Mouse (Mus musculus) lung, embryonic 15.5 days (tissue): ENCODE measurements around the gene Otor. TPM values are rescaled to one million over a fixed set of nuclear protein-coding genes. Genes with fewer than 3 reads are reported as not detected.

Source experiments
- ATAC-seq: fragments of 200-750 bp; cut with Nextera tagmentation; 2 replicates; pipeline ENCODE4 v1.8.0; 2017; ENCODE audit warnings: moderate number of reproducible peaks, borderline replicate concordance; ENCODE audit not compliant: low FRiP score, low TSS enrichment; ENCODE audit errors: extremely low read depth
- H3K27ac ChIP-seq: fragments of 300-500 bp; sonication (generic); 2 replicates; pipeline ENCODE4 v1.5.1; 2015; ENCODE audit warnings: moderate library complexity, mild to moderate bottlenecking, inconsistent platforms
- H3K27me3 ChIP-seq: fragments of 300-500 bp; sonication (generic); 2 replicates; pipeline ENCODE4 v1.6.1; 2015; ENCODE audit warnings: inconsistent platforms
- H3K36me3 ChIP-seq: fragments of 300-500 bp; sonication (generic); 2 replicates; pipeline ENCODE4 v1.6.1; 2015; ENCODE audit warnings: inconsistent platforms
- H3K4me1 ChIP-seq: fragments of 300-500 bp; sonication (generic); 2 replicates; pipeline ENCODE4 v1.6.1; 2015; ENCODE audit warnings: inconsistent platforms
- H3K4me2 ChIP-seq: fragments of 300-500 bp; sonication (generic); 2 replicates; pipeline ENCODE4 v1.6.1; 2015; ENCODE audit warnings: inconsistent platforms, mild to moderate bottlenecking, moderate library complexity
- H3K4me3 ChIP-seq: fragments of 300-500 bp; sonication (generic); 2 replicates; pipeline ENCODE4 v1.5.1; 2015; ENCODE audit warnings: mild to moderate bottlenecking, inconsistent platforms
- H3K9ac ChIP-seq: fragments of 300-500 bp; sonication (generic); 2 replicates; pipeline ENCODE4 v1.6.1; 2015; ENCODE audit warnings: inconsistent platforms
- H3K9me3 ChIP-seq: fragments of 300-500 bp; sonication (generic); 2 replicates; pipeline ENCODE4 v1.6.1; 2016; ENCODE audit warnings: inconsistent platforms
- WGBS: fragments of 180-500 bp; shearing (Covaris S2); methylation state at CpG from one replicate; pipeline ENCODE4 v1.1.7; 2015; 5-methylcytosine and 5-hydroxymethylcytosine counted together
- polyA plus RNA-seq: library from polyadenylated mRNA; unstranded; fragments of >200 nt; fragmentation: Nextera tagmentation; extraction: Ambion mirVana; gene quantifications from 2 replicates; pipeline ENCODE4 v1.2.1, GENCODE M21; 2015

Otor gene
- polyA plus RNA-seq, result 0.69 and 1.1 TPM in 2 replicates

DNA sequence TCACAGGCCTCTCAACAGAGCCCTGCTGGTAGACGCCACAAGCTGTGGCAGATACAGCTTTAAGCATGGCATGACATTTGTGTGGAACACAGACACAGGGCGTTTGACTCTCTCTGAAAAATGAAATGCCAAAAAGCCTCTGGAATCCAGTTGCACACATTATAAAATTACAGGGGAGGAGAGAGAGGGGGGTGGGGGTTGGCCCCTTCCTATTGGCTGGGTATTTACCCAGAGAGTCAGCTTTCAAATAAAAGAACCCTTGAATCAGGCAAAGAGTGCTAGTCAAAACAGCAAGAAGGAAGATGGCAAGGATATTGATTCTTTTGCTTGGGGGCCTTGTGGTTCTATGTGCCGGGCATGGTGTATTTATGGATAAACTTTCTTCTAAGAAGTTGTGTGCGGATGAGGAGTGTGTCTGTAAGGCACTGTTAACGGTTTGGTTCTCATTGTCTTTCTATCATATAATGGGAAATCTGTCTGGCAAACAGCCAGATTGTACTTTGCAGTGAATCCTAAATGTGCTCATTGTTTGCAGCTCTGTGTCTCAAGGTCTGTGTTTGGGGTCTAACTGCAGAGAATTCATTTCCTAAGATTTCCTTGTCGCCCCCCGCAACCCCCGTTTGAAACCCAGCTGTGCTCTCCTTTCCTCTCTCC is at the start of gene Otor:
Otor (plus strand) TSS at position 276 of the 654 bp plus-strand sequence.
- no peak within 1 kb of the TSS for H3K9ac ChIP-seq
- WGBS, result 42% methylated on average over 8 of the region's 8 CpGs
- no peaks in the 10 kb centered on the region for H3K36me3 ChIP-seq
- no peak within 1 kb of the TSS for H3K27ac ChIP-seq
- H3K27me3 ChIP-seq, result no peaks in the 10 kb centered on the region
- no peak for ATAC-seq
- no peak within 1 kb of the TSS for H3K4me2 ChIP-seq
- peaks cover 10% of the 10 kb centered on the region; the same call in 1 of the 2 replicates for H3K4me1 ChIP-seq
- H3K4me3 ChIP-seq, result no peak within 1 kb of the TSS
- H3K9me3 ChIP-seq, result no peaks in the 10 kb centered on the region

DNA sequence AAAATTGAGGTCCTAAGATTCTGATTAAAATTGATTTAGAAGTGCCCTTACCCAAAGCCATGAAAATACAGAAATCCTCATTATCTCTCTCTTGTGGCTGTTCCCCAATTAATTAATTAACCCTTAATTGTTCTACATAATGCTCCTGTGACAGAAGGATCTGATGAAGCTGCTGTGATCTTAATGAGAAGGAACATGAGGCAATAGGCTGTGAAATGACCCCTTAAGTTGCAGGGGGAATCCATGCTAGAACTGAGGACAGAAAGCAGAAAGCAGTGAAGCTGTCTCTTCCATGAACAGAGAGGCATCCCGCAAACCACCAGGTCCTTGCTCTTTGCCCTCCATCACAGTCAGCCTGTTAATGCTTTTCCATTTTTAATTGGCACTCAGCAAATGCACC is 47.0 kb upstream of the Otor start:
- H3K9me3 ChIP-seq, result no peaks in the 10 kb centered on the region

DNA sequence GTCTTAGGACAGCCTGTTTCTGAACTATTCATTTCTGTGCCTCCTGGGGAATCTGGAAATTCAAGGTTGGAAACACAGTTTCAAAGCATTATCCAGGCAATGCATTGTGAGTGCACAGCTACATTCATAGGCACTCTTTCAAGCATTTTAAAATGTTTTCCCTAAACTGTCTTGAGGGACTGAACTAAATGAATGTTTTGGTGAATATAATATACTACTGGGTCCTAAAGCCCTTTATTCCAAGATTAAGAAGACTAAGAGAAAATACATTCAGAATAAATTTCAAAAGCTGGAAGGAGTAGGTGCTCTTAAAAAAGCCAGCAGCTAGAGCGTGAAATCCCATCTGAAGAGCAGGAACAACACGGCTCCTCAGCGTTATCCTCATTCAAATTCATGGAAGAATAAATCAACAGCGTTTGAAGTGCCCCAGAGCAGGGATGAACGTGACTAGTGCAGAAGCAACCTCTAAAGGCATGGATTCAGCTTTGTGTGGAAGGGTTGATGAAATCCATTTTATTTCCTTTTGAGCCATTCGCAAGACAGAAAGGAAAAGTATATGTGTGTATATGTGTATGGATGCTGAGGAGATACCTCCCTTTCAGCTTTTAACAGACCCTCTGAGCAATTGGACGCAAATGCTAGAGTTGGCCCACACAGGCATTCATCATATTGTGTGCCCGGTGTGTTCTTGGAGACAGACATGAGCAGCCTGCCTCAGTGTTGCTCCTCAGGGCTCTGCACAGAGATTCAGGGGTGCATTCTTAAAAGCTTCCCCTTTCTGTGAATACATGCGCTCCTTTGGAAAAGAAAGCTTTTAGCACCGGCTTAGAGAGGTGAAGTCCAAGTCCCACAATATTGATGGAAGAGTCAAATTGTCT is 45.7 kb upstream of the Otor start:
- no peaks in the 10 kb centered on the region for H3K9me3 ChIP-seq
- no peak overlapping the region for H3K27ac ChIP-seq
- no peaks in the 10 kb centered on the region for H3K4me1 ChIP-seq
- no peak for ATAC-seq
- H3K36me3 ChIP-seq, result no peaks in the 10 kb centered on the region
- H3K4me2 ChIP-seq, result no peak overlapping the region
- 77% methylated on average over 10 of the region's 10 CpGs for whole genome bisulfite sequencing
- H3K27me3 ChIP-seq, result no peaks in the 10 kb centered on the region
- H3K9ac ChIP-seq, result no peak overlapping the region
- no peak overlapping the region for H3K4me3 ChIP-seq

More for the DNA sequence above, 47.0 kb upstream of the Otor start:
- Histone ChIP-seq H3K4me1 (no peaks in the 10 kb centered on the region), H3K9ac (no peak overlapping the region), H3K36me3 (no peaks in the 10 kb centered on the region), H3K27me3 (no peaks in the 10 kb centered on the region), H3K27ac (no peak overlapping the region), H3K4me3 (no peak overlapping the region), H3K4me2 (no peak overlapping the region)
- no peak for ATAC-seq
- 87% methylated on average over 1 of the region's 1 CpGs for WGBS

DNA sequence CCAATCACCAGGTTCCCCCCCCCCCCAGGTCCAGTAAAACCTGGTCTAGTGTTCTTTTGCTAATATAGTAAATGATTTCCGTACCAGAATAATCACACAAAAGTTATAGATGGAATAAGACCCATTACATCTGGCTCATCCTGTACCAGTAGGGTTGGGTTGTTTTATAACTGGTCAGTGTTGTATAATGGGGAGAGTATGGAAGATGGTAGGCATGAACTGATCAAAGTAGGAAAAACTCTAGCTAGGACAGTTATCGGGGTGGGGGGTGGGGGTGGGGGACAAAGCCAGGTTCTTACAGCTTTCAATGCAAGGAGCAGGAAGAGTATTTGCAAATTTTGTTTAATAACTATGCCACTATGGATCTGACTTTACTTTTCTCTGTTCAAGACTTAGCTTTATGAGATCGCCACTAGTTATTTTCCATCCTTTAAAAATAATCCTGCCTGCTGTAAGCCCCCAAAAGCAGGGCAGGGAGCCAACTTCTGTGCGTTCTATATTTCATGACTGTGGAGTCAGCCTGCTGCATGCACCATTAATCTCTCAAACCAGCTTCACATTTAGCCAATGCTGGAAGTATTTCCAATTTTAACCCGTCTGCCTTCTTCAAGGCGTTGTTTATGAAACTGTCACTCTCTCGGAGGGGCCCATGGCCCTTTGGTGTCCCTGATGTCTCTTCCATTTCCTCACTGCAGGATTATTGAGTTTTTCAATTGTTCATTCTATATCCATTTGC is 43.8 kb upstream of the Otor start:
- Histone ChIP-seq H3K9ac (no peak overlapping the region), H3K4me3 (peak overlapping the region; percentile 12; the same call in 1 of the 2 replicates), H3K36me3 (no peaks in the 10 kb centered on the region), H3K27ac (no peak overlapping the region), H3K9me3 (no peaks in the 10 kb centered on the region), H3K4me1 (no peaks in the 10 kb centered on the region), H3K4me2 (peak overlapping the region; percentile 42), H3K27me3 (no peaks in the 10 kb centered on the region)
- 40% methylated on average over 7 of the region's 7 CpGs for WGBS
- ATAC-seq, result peak; percentile 86; the same call in 1 of the 2 replicates

DNA sequence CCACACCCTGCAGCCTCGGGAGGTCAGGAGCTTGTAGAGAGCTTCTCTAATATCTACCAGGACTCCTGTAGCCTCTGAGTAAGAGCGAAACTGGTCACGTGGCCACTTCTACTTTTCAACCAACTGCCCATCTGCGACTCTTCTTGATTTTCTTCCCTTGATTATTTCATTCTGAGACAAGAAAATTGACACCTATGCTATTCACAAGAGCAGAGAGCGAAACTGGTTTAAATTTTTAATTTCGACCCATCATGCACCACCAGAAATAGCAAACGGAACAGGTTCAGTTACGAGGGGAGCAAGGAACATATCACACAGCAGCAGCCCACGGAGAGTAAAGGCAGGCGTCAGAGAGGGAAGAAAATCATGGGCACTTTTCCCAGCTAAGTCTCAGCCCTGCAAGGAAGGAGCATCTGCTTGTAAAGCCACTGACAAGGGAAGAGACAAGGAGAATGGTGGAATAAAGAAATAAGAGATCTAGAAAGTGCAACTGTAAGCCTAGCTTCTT is 43.1 kb upstream of the Otor start:
- 42% methylated on average over 10 of the region's 10 CpGs for WGBS

DNA sequence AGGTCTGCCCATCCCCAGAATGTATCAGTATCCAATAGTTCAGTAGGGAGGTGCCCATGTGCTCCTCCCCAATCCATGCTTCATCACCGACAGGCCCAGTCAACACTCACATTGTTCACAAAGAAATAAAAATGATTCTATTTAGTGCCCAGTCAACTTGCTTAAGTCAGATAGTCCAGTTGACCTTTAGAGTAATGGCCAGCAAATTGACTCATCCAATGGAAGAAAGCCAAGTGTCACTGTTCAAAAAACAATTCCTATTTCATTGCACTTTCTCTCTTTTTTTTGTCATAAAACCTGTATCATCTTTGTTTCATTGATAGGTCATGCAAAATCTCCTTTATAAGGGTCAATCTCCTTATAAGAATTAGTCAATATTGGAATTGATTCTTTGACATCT is 36.7 kb upstream of the Otor start:
- H3K27ac ChIP-seq, result no peak overlapping the region
- ATAC-seq, result no peak
- no peaks in the 10 kb centered on the region for H3K27me3 ChIP-seq
- 77% methylated on average over 1 of the region's 1 CpGs for WGBS
- no peaks in the 10 kb centered on the region for H3K36me3 ChIP-seq
- H3K4me1 ChIP-seq, result no peaks in the 10 kb centered on the region
- no peak overlapping the region for H3K4me3 ChIP-seq
- H3K9me3 ChIP-seq, result no peaks in the 10 kb centered on the region
- no peak overlapping the region for H3K4me2 ChIP-seq
- no peak overlapping the region for H3K9ac ChIP-seq

More for the DNA sequence above, 43.1 kb upstream of the Otor start:
- Histone ChIP-seq H3K9me3 (no peaks in the 10 kb centered on the region), H3K36me3 (no peaks in the 10 kb centered on the region), H3K4me2 (peak overlapping the region; percentile 42), H3K4me1 (no peaks in the 10 kb centered on the region), H3K27ac (no peak overlapping the region), H3K27me3 (no peaks in the 10 kb centered on the region), H3K4me3 (peak overlapping the region; percentile 12; the same call in 1 of the 2 replicates), H3K9ac (no peak overlapping the region)
- ATAC-seq, result no peak

DNA sequence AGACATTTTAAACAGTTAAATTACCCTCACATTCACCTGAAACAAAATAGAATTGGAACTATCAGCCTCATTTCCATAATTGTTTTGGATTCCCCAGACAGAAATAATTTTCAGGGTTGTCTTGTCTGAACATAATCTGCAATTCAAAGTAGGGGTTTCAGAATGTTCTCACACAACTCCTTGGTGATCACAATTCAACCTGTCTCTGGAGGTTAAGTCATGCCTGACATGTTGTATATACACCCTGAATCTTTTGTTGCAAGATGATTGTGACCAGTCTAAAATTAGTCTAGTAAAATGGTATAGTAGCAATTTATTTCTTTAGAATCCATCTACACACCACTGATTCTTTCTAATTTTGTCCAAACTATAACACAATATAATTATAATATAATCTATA is 23.0 kb upstream of the Otor start:
- ATAC-seq, result no peak
- Histone ChIP-seq H3K4me1 (no peaks in the 10 kb centered on the region), H3K27ac (no peak overlapping the region), H3K9me3 (no peaks in the 10 kb centered on the region), H3K4me3 (no peak overlapping the region), H3K27me3 (no peaks in the 10 kb centered on the region), H3K36me3 (no peaks in the 10 kb centered on the region), H3K4me2 (no peak overlapping the region), H3K9ac (no peak overlapping the region)

DNA sequence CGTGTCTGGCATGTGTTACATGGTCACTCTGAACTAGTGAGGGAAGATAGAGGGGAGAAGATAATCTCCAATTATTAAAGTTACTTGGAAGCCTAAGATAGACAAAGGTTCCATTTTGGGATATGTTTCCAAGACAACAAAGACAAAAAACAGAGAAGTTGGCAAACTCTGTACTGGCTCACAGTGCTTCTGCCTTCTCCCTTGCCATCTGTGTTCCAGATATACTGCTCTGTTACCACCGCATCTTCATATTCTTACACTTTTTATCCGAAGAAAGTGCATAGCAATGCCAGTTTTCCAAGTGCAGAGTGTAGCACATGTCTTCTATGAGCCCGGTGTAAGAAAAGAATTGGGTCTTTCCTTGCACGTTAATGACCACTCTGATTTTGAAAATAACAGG is 21.5 kb upstream of the Otor start:
- no peak for ATAC-seq
- no peaks in the 10 kb centered on the region for H3K9me3 ChIP-seq
- no peak overlapping the region for H3K9ac ChIP-seq
- H3K4me2 ChIP-seq, result no peak overlapping the region
- H3K27ac ChIP-seq, result no peak overlapping the region
- no peaks in the 10 kb centered on the region; the same call in 1 of the 2 replicates for H3K27me3 ChIP-seq
- no peaks in the 10 kb centered on the region for H3K36me3 ChIP-seq
- no peak overlapping the region for H3K4me3 ChIP-seq
- 59% methylated on average over 5 of the region's 5 CpGs for WGBS
- H3K4me1 ChIP-seq, result no peaks in the 10 kb centered on the region

DNA sequence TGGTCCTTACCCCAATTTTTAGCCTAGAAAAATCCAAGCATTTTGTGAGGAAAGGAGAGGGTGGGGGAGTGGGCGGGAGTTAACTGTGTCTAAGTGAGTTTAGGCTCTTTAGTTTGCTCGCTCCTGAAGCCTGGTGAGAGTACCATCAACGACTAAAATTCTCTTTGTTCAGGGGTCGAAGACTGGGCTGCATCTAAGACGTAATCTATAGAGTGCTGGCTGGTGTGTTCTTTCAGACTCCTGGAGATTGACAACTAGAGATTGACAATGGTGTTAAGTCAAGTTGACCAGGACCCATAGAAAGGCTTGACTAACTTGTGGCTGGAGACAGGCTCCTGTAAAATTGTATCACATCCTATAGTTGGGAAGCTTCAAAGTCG is 15.9 kb upstream of the Otor start:
- Histone ChIP-seq H3K4me3 (peak overlapping the region; percentile 89), H3K27me3 (no peaks in the 10 kb centered on the region; the same call in 1 of the 2 replicates), H3K4me1 (peaks cover 8% of the 10 kb centered on the region), H3K36me3 (peaks cover 22% of the 10 kb centered on the region), H3K9me3 (no peaks in the 10 kb centered on the region), H3K4me2 (peak overlapping the region; percentile 70), H3K27ac (no peak overlapping the region), H3K9ac (no peak overlapping the region)
- WGBS, result 48% methylated on average over 6 of the region's 6 CpGs
- ATAC-seq, result no peak; the same call in 1 of the 2 replicates

DNA sequence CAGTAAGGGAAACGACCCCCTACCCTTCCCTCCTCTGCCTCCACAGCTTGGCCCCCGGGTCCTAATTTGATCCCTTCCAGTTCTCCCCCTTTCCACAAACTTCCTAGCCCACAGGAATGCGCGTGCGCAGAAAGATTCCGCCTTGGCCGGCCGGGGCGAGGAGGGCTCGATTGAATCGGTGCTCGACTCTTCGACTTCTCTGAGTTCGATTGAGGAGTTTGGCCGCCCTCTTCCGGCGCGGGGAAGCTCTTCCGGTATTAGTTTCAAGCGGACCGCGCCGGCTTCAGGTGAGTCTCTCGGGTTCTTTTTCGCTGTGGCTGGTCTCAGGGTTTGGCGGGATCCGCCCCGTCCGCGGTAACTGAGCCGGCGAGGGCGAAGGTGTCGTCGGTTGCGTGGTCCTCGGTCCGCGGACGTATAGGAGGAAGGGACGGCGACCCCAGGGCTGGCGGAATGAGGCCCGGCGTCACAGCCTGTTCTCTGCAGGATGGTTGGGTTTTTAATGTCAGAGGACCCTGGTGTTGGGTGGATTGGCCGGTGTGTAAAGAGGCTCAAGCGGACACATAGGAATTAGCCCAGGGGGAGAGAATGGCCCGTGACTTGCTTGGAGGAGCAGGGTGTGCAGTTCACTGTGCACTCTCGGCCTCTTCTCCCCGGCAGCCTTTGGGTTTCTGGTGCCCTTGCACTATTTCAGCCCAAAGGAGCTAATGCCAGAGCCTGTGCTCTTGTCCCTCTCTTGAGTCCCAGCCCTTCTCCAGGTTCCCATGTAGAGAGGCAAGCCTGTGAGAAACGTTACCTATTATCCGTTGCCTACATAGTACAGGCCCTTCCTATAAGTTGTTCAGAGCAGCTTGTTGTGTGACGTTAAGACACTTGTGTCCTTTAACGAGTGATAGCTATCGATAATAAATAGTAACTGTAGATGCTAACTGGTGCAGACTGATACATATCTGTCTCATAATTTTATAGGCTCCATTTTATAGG is 15.2 kb upstream of the Otor start, which contains the start of gene Snrpb2:
Snrpb2 (plus strand) TSS at position 228 of the 981 bp plus-strand sequence.
- peak; percentile 89 for ATAC-seq
- H3K36me3 ChIP-seq, result peaks cover 25% of the 10 kb centered on the region
- peak within 1 kb of the TSS; percentile 63 for H3K27ac ChIP-seq
- peak within 1 kb of the TSS; percentile 70 for H3K4me2 ChIP-seq
- H3K4me3 ChIP-seq, result peak within 1 kb of the TSS; percentile 89
- H3K9ac ChIP-seq, result peak within 1 kb of the TSS; percentile 80
- WGBS, result 1% methylated on average over 55 of the region's 55 CpGs
- H3K27me3 ChIP-seq, result no peaks in the 10 kb centered on the region; the same call in 1 of the 2 replicates
- peaks cover 8% of the 10 kb centered on the region for H3K4me1 ChIP-seq
- H3K9me3 ChIP-seq, result no peaks in the 10 kb centered on the region
